Mouse (Mus musculus) cerebellum, adult 2 months (tissue): ENCODE measurements at regions not wholly inside any gene's neighbourhood (a gene's known extent, or its start where the extent isn't known, plus 50 kb on each side); places are given as distances from the start of the nearest gene placed in this dataset.
A peak's percentile ranks its signal among the peaks of the same experiment; 100 is the strongest.

ENCODE experiments used
- DNase-seq, 2 experiments: peaks; one replicate each; pipeline ENCODE4 v3.0.0; 2021
- H3K27ac ChIP-seq: fragments of 200-500 bp; 2 replicates; pipeline ENCODE4 v1.5.1; 2012; ENCODE audit warnings: low read length, control low read depth, inconsistent platforms; ENCODE audit not compliant: insufficient read depth
- H3K27me3 ChIP-seq: fragments of 200-500 bp; 2 replicates; pipeline ENCODE4 v1.6.1; 2012; ENCODE audit warnings: inconsistent platforms, mild to moderate bottlenecking, low read length, moderate library complexity; ENCODE audit not compliant: control insufficient read depth, insufficient read depth
- H3K4me1 ChIP-seq: fragments of 200-500 bp; 2 replicates; pipeline ENCODE4 v1.6.1; 2011; ENCODE audit warnings: low read length; ENCODE audit not compliant: control insufficient read depth, insufficient read depth
- H3K4me3 ChIP-seq: fragments of 200-500 bp; replicated peaks from 2 replicates; pipeline ENCODE3; 2011; ENCODE audit warnings: mild to moderate bottlenecking, low read depth, low read length, control low read depth; ENCODE audit not compliant: insufficient read depth
- CTCF ChIP-seq: fragments of 200-500 bp; IDR thresholded peaks from 2 replicates; pipeline ENCODE4 v1.5.1; 2011; ENCODE audit warnings: low read depth, mild to moderate bottlenecking, control low read depth, low read length, moderate library complexity, borderline replicate concordance; ENCODE audit not compliant: insufficient read depth
- POLR2A ChIP-seq: fragments of 200-500 bp; IDR thresholded peaks from 2 replicates; pipeline ENCODE4 v1.6.1; 2011; ENCODE audit warnings: low read length, control low read depth, borderline replicate concordance; ENCODE audit not compliant: insufficient read depth

DNA sequence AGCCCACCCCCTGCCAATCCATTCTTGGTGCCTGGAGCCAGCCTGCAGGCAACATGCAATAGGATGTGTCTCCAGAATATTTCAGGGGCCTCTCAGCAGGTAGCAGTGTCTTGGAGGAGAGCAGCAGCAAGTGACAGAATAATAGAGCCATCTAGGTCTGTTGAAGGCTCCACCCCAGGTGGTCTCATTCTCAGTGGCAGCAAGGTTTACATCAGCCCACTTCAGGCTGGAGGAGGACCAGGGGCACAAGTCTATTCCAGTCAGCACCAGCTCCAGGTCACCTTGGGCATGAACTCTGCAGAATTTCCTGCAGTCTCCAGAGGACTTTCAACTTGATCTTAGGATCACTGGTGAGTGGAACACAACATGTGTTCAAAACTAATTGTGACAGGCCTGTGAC, 1201.0 kb upstream of the Cox7c start:
- DNase-seq, result peak in 1 of 2 experiments; percentile 0
- Histone ChIP-seq H3K4me3 (no peak overlapping the region), H3K4me1 (no peaks in the 10 kb centered on the region), H3K27me3 (no peaks in the 10 kb centered on the region), H3K27ac (no peak overlapping the region)
- no peak for TF ChIP-seq POLR2A
- TF ChIP-seq CTCF, result no peak
